In genomic region chr14:79226056-79226455, GRCm38 (mm10) we compare ENCODE assay signal across 26 mouse cellular contexts. TPM values are rescaled to one million over a fixed set of nuclear protein-coding genes. Genes with fewer than 3 reads are reported as not detected.
DNase-seq lines count a peak whose midpoint lies in the region; ATAC-seq and TF ChIP-seq lines count a peak whose summit lies in the region.
"Had no signal": no experiment of that assay in that cellular context is flagged by ENCODE, and none has a peak within 500 bp of the region (broad histone marks: within the 10 kb centered on the region; RNA-seq: fewer than 3 reads in every experiment).

No protein-coding gene starts in this region.

- peaks cover 11% of the 10 kb centered on the region for H3K4me1 ChIP-seq in heart, embryonic 16.5 days (ENCODE audit: control insufficient read depth, insufficient read depth, low read length)
- H3K4me1 ChIP-seq in lung, postnatal 0 days (ENCODE audit: insufficient read depth, low read depth, low read length) = peaks cover 3% of the 10 kb centered on the region; the same call in 1 of the 2 replicates
- H3K4me1 ChIP-seq: embryonic facial prominence, embryonic 13.5 days; hindbrain, embryonic 13.5 days; kidney, embryonic 15.5 days; liver, embryonic 13.5 days; midbrain, embryonic 12.5 days; neural tube, embryonic 12.5 days had no signal

- no peak for TF ChIP-seq CTCF in lung, postnatal 0 days (IDR thresholded peaks at IDR 0.05)

- H3K27ac ChIP-seq in heart, embryonic 16.5 days (ENCODE audit: low read length) = peak overlapping the region; percentile 41; the same call in 1 of the 2 replicates
- H3K27ac ChIP-seq in lung, postnatal 0 days (ENCODE audit: low read length) = peak overlapping the region; percentile 47
- H3K27ac ChIP-seq: embryonic facial prominence, embryonic 13.5 days; hindbrain, embryonic 13.5 days; kidney, embryonic 15.5 days; limb, embryonic 13.5 days; liver, embryonic 13.5 days; midbrain, embryonic 12.5 days; neural tube, embryonic 12.5 days had no signal

- DNase-seq in frontal cortex, adult 2 months (ENCODE audit: extremely low spot score in 1 of 2, low spot score in 1 of 2) = no peak
- no peak for DNase-seq in heart, adult 8-10 months (ENCODE audit: low spot score)
- DNase-seq in lung, postnatal 0 days (ENCODE audit: low spot score) = peak; percentile 19
- no peak for DNase-seq in lung, postnatal 25 days (ENCODE audit: low spot score)
- DNase-seq in lung, postnatal 10 days = peak; percentile 61
- DNase-seq in layer of hippocampus, adult 11-12 months (ENCODE audit: low spot score) = no peak
- DNase-seq: adrenal gland, postnatal 25 days; cerebellum, adult 11 months; cerebellum, postnatal 10 days; kidney, postnatal 4 days; liver, embryonic 13.5 days; right cerebral cortex, postnatal 4 days had no signal

- H3K4me3 ChIP-seq in heart, embryonic 16.5 days (ENCODE audit: low read length) = no peak overlapping the region
- no peak overlapping the region for H3K4me3 ChIP-seq in lung, postnatal 0 days (ENCODE audit: low read depth, low read length)
- H3K4me3 ChIP-seq: embryonic facial prominence, embryonic 13.5 days; hindbrain, embryonic 13.5 days; kidney, embryonic 15.5 days; limb, embryonic 13.5 days; liver, embryonic 13.5 days; midbrain, embryonic 12.5 days; neural tube, embryonic 12.5 days had no signal

- no peak for TF ChIP-seq EP300 in lung, postnatal 0 days (IDR thresholded peaks at IDR 0.05)

- ATAC-seq in frontal cortex, adult (ENCODE audit: low TSS enrichment) = peak; percentile 14; the same call in 1 of the 2 replicates
- no peak for ATAC-seq in heart, embryonic 16.5 days (replicated peaks; ENCODE audit: extremely low read depth, insufficient read depth, low FRiP score)
- ATAC-seq in lung, postnatal 0 days = peak; percentile 18; the same call in 1 of the 2 replicates
- ATAC-seq: inflammation-experienced regulatory T-cells, adult 6 months had no signal

- H3K36me3 ChIP-seq in heart, embryonic 16.5 days (ENCODE audit: control insufficient read depth, insufficient read depth) = no peaks in the 10 kb centered on the region
- H3K36me3 ChIP-seq in lung, postnatal 0 days (ENCODE audit: insufficient read depth, low read length) = no peaks in the 10 kb centered on the region
- H3K36me3 ChIP-seq: embryonic facial prominence, embryonic 13.5 days; G1E; hindbrain, embryonic 13.5 days; kidney, embryonic 15.5 days; limb, embryonic 13.5 days; liver, embryonic 13.5 days; midbrain, embryonic 12.5 days; neural tube, embryonic 12.5 days had no signal

- no peaks in the 10 kb centered on the region for H3K9me3 ChIP-seq in heart, embryonic 16.5 days (replicated peaks; ENCODE audit: control insufficient read depth, low read length)
- no peaks in the 10 kb centered on the region for H3K9me3 ChIP-seq in lung, postnatal 0 days (ENCODE audit: low read length)
- H3K9me3 ChIP-seq: embryonic facial prominence, embryonic 13.5 days; G1E; hindbrain, embryonic 13.5 days; kidney, embryonic 15.5 days; limb, embryonic 13.5 days; liver, embryonic 13.5 days; midbrain, embryonic 12.5 days; neural tube, embryonic 12.5 days had no signal

- no peak overlapping the region for H3K9ac ChIP-seq in heart, embryonic 16.5 days (ENCODE audit: low read length)
- no peak overlapping the region for H3K9ac ChIP-seq in lung, postnatal 0 days (replicated peaks; ENCODE audit: low read depth)
- H3K9ac ChIP-seq: embryonic facial prominence, embryonic 13.5 days; hindbrain, embryonic 13.5 days; kidney, embryonic 15.5 days; limb, embryonic 13.5 days; liver, embryonic 13.5 days; midbrain, embryonic 12.5 days; neural tube, embryonic 12.5 days had no signal

- no peak overlapping the region for H3K4me2 ChIP-seq in heart, embryonic 16.5 days (ENCODE audit: low read depth, low read length)
- no peak overlapping the region for H3K4me2 ChIP-seq in lung, postnatal 0 days (replicated peaks; ENCODE audit: low read depth, low read length)
- H3K4me2 ChIP-seq: embryonic facial prominence, embryonic 13.5 days; hindbrain, embryonic 13.5 days; kidney, embryonic 15.5 days; limb, embryonic 13.5 days; liver, embryonic 13.5 days; midbrain, embryonic 12.5 days; neural tube, embryonic 12.5 days had no signal

- 37% methylated on average over 9 of the region's 9 CpGs for WGBS in heart, embryonic 16.5 days
- 54% methylated on average over 9 of the region's 9 CpGs for WGBS in lung, postnatal 0 days

- H3K27me3 ChIP-seq in heart, embryonic 16.5 days (ENCODE audit: control insufficient read depth, insufficient read depth, low read length) = peaks cover 11% of the 10 kb centered on the region; the same call in 1 of the 2 replicates
- no peaks in the 10 kb centered on the region for H3K27me3 ChIP-seq in lung, postnatal 0 days (replicated peaks; ENCODE audit: insufficient read depth, low read length)
- H3K27me3 ChIP-seq: embryonic facial prominence, embryonic 13.5 days; hindbrain, embryonic 13.5 days; kidney, embryonic 15.5 days; limb, embryonic 13.5 days; liver, embryonic 13.5 days; midbrain, embryonic 12.5 days; neural tube, embryonic 12.5 days had no signal

RNA-seq across cellular contexts. Expression of gene Zfp957, which starts 21.1 kb away (rescaled TPM):
- not detected in 2 replicates for polyA plus RNA-seq in frontal cortex, adult 2 months (2012; rRNA removed)
- polyA plus RNA-seq in heart, embryonic 16.5 days (2015; fragmentation: Nextera tagmentation; extraction: Ambion mirVana) = 0.13 TPM in 1 of 2 replicates, not detected in the other
- not detected for total RNA-seq in heart, adult 8-10 months (2022)
- not detected in 2 replicates for polyA plus RNA-seq in lung, postnatal 0 days (2015; fragmentation: Nextera tagmentation; extraction: Ambion mirVana)
- total RNA-seq: adrenal gland, postnatal 25 days; G1E; gastrocnemius, adult 8-10 months; granulocyte monocyte progenitor cell, adult 5-6 weeks; layer of hippocampus, postnatal 14 days; left cerebral cortex, postnatal 14 days had no signal
- polyA plus RNA-seq: embryonic facial prominence, embryonic 13.5 days; G1E; hindbrain, embryonic 13.5 days; limb, embryonic 13.5 days; liver, embryonic 13.5 days; midbrain, embryonic 12.5 days; neural tube, embryonic 12.5 days had no signal

Comparison
In these comparisons a context has a peak if more than half of its experiments do, and no peak if none do; other contexts are left out.
1. DNase-seq: peak in lung, postnatal 0 days (single experiment) and lung, postnatal 10 days (single experiment); none in frontal cortex, adult 2 months (0 of 2), heart, adult 8-10 months (single experiment), lung, postnatal 25 days (single experiment) and layer of hippocampus, adult 11-12 months (single experiment).